Mouse (Mus musculus) left cerebral cortex, postnatal 4 days (tissue): ENCODE results near the gene Chrm1. TPM values are rescaled to one million over a fixed set of nuclear protein-coding genes. Genes with fewer than 3 reads are reported as not detected.
A peak's percentile ranks its signal among the peaks of the same experiment; 100 is the strongest.

Source experiments
- DNase-seq: peaks from one replicate; pipeline ENCODE4 v3.0.0-alpha.2; 2022
- intact Hi-C: fragments of 180-260 bp; cut with DNase I; formaldehyde crosslinking; loops from one replicate; pipeline ENCODE4 v1.15.1; 2025
- total RNA-seq, 2 experiments: library from RNA; stranded (reverse); gene quantifications; 2 replicates each; pipeline ENCODE4 v1.2.3; 2021

Gene Chrm1
- 10 to 100 TPM; 58.0 to 63.6 TPM for total RNA-seq

GRCm38 (mm10) chr19:8663360-8663839 lies at the start of gene Chrm1:
Gene Chrm1 (plus strand): TSS chr19:8663789.
- intact Hi-C loops: no loop called here
- no peak for DNase-seq

- intact Hi-C loops: no loop called here
- no peak for DNase-seq
Measured at GRCm38 (mm10) chr19:8614343-8614742, 49.2 kb upstream of the Chrm1 start.

- DNase-seq: no peak
- intact Hi-C loops: no loop called here
Measured at GRCm38 (mm10) chr19:8616314-8616713, 47.3 kb upstream of the Chrm1 start.

GRCm38 (mm10) chr19:8617904-8618303 lies 45.7 kb upstream of the Chrm1 start, which contains the start of gene Slc22a6:
Gene Slc22a6 (plus strand): TSS chr19:8618039.
- no peak for DNase-seq
- intact Hi-C loops: no loop called here

DNA sequence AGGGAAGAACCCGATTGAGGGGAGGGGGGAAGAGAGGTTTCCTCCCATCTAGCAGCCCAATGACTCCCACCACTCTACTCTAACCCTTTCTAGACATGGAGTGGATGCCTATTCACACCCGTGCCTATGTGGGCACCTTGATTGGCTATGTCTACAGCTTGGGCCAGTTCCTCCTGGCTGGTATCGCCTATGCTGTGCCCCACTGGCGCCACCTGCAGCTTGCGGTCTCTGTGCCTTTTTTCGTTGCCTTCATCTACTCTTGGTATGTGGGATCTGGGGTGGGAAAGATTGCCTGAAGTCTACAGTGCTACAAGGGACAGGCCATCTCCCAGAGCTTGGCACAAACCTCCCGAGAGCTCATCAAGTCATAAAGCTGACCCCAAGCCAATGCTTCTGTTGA lies 42.5 kb upstream of the Chrm1 start:
- intact Hi-C loops: no loop called here

DNA sequence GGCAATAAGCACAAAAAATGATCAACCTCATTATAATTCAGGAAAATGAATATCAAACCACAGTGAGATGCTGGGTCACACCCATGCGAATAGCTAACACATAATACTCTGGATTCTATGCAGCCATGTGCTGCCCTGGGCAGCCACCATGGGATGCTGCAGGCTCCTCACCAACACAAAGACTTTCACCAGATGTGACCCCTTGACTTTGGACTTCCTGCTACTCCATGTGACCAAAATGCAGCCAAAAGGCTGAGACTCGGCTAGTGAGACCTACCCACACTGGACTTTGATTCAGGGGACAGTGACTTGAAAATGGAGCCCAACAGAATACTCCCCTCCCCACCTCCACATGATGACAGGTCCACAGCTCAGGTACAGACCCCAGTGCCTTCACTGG lies 33.3 kb upstream of the Chrm1 start:
- intact Hi-C loops: no loop called here
- DNase-seq: no peak

More for the DNA sequence above, 42.5 kb upstream of the Chrm1 start:
- no peak for DNase-seq

GRCm38 (mm10) chr19:8630826-8631225 lies 32.8 kb upstream of the Chrm1 start:
- no peak for DNase-seq
- intact Hi-C loops: no loop called here

DNA sequence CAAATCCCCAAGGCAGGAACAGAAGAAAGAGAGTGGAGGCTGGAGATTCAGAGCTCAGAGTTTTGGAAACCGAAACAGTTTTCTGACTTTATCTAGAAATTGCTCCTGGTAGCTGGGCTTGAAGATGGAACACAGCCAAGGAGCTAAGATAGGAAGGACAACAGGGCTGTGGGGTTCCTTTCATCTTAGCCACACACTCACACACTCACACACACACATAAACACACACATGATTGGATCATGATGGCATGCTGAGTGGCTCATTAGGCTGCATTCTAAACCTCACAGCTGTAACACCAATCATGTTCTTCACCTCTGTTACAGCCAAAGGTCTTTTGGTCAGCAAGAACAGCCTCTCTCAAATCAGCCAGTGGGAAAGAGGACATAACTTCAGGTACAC lies 31.6 kb upstream of the Chrm1 start:
- intact Hi-C loops: no loop called here
- no peak for DNase-seq

- intact Hi-C loops: no loop called here
Measured at GRCm38 (mm10) chr19:8642086-8642485, 21.5 kb upstream of the Chrm1 start.

GRCm38 (mm10) chr19:8646393-8646792 lies 17.2 kb upstream of the Chrm1 start:
- DNase-seq: no peak
- intact Hi-C loops: no loop called here

More at GRCm38 (mm10) chr19:8642086-8642485, 21.5 kb upstream of the Chrm1 start:
- no peak for DNase-seq

DNA sequence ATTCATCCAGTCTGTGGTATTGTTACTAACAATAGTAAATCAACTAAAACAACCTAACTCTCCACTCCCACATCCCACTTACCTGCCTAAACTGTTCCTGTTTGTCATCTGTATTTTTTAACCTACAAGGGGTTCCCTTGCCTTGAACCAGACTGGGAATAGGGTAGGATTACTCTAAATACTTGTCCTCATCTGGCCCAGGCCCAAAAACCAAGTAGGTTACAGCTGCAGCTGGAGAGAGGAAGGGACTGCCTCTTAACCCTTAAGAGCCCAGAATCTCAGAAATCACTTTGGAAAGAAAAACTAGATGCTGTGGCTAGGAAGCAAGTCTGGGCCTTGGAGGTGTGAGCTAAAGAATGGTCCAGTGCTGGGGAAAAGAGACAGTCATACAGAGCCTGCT lies 7.8 kb upstream of the Chrm1 start:
- no peak for DNase-seq
- intact Hi-C loops: no loop called here

- intact Hi-C loops: no loop called here
- no peak for DNase-seq
Measured at GRCm38 (mm10) chr19:8656341-8656740, 7.2 kb upstream of the Chrm1 start.

DNA sequence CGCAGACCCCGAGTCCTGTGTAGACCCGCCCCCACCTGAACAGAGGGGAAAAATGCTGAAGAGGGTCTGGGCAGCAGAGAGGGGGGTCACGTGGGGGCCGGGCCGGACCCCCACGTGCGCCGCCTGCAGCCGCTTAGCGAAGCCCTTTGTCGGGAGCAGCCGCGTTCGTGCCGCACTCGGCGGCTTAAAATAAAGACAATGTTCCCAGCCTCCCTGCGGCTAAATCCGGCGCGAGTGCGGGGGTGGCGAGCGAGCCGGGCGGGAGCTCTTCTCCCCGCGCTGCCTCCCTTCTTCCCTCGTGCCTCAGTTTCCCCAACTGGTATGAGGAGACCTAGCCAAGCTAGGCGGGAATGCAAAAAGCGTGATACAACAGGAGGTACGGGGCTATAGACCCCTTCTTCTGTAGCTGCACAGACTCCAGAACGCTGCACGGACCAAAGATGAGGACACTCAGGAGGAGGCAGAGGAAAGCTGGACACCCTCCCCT lies 1.7 kb upstream of the Chrm1 start:
- intact Hi-C loops: no loop called here
- DNase-seq: no peak

- intact Hi-C loops: no loop called here
- peak; percentile 54 for DNase-seq
Measured at GRCm38 (mm10) chr19:8662337-8662736, 1.3 kb upstream of the Chrm1 start.

- intact Hi-C loops: no loop called here
- DNase-seq: peak; percentile 34
Measured at GRCm38 (mm10) chr19:8663911-8664421, 377 bp downstream of the Chrm1 start.

DNA sequence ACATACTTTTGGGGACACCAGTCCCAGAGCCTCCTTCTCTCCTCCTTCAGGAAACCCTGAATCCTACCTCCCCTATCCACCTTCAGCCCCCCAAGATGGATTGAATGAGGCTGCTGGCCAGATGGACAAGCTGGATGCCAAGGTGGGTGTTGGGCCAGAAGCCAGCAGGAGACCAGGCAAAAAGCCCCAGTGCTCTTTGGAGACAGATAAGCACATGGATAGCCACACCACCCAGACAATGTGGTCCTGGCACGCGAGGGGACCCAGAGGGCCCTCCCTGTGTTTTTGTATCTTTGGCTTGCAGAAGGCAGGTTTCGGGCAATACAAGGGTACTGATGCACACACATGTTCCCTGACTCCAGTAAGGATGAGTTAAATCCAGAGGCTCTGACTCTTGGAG lies 1.3 kb downstream of the Chrm1 start:
- peak; percentile 37 for DNase-seq

GRCm38 (mm10) chr19:8665746-8666145 lies 2.2 kb downstream of the Chrm1 start:
- intact Hi-C loops: no loop called here
- no peak for DNase-seq

More for the DNA sequence above, 1.3 kb downstream of the Chrm1 start:
- intact Hi-C loops: no loop called here

DNA sequence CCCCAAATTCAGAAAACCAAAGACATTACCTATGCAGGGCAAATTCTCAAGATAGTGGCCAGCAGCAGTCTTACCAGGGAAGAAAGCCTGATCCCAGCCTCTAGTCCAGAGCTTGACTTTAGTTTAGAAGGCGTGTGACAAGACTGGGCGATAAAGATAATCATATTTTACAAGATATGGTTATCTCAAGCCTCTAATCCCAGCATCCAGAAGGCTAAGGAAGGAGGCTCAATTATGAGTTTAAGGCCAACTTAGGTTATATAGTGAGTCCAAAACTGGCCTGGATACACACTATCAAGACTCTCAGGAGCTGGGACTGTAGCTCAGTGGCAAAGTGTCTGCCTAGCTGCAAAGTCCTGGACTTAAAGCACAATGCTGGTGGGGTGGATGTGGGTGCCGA lies 9.3 kb downstream of the Chrm1 start:
- intact Hi-C loops: no loop called here
- no peak for DNase-seq

DNA sequence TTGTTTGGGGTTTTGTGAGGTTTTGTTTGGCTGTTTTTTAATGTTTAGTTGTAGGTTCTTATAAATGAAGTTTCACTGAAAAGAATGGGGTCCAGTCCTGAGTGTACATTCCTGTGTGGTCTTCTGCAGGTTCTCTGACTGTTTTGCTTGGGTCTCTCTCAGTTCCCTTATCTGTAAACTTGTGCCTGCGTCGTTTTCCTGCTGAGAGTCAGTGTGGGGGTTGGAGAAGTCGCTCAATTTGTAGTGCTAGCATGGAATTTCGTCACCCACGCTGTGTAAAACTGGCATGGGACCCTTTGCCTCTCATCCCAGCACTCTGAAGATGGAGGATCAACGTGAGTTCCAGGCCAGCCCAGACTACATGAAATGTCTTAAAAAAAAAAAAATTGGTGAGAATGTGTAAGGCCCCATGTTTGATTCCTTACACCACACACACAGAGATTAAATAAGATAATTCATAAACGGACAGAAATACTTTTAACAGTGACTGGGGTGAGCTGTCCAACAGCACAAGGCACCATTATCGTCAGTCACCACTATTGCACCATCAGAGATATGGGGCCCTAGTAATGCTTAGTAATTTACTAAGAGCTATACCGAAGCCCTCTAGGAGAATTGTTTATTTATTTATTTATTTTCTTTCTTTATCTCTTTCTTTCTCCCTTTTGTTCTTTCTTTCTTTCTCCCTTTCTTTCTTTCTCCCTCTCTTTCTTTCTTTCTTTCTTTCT lies 9.9 kb downstream of the Chrm1 start:
- intact Hi-C loops: no loop called here
- no peak for DNase-seq

GRCm38 (mm10) chr19:8679031-8679779 lies 15.6 kb downstream of the Chrm1 start:
- DNase-seq: no peak
- intact Hi-C loops: no loop called here

DNA sequence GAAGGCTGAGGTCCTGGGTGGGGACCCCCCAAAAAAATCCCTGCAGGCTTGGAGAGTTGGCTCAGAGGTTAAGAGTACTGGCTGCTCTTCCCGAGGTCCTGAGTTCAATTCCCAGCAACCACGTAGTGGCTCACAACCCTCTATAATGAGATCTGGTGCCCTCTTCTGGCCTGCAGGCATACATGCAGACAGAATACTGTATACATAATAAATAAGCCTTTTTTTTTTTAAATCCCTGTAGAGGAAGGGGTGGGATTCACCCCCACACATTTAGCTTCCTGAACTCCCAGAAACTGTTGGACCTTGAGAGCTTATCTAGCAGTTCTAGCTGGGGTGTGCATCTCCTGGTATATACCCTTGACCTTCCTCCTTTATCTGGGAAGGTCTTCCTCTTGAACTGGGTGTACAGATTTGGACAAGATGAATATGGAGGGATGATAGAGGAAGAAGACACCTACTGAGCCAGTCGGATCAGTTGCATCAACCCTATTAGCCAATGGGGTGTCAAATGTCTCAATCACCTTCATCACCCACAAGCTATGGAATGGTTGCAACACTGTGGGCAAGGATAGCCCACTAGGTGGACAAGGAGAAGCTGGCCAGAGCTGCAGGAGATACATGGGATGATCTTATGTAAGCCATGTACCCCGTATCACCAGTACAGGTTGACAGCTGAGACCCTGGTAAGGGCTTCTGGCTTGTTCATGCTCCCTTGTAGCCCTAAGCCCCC lies 18.2 kb downstream of the Chrm1 start:
- DNase-seq: no peak
- intact Hi-C loops: loop anchor here (2.0 kb wide), 1 partner anchor 103 kb away; no protein-coding TSS in a partner anchor
